Mouse (Mus musculus) hindbrain, embryonic 14.5 days (tissue): ENCODE measurements around the gene Scgb1b15. TPM values are rescaled to one million over a fixed set of nuclear protein-coding genes. Genes with fewer than 3 reads are reported as not detected.
"Not testable (repeated sequence)": the region's sequence is repeated elsewhere in the genome, so short reads cannot be mapped to it uniquely, and the experiment has no call there.

Experiments
- ATAC-seq: fragments of 200-750 bp; cut with Nextera tagmentation; 2 replicates; pipeline ENCODE4 v1.8.0; 2017; ENCODE audit warnings: moderate number of reproducible peaks, mild to moderate bottlenecking, moderate TSS enrichment, moderate library complexity; ENCODE audit not compliant: low FRiP score
- DNase-seq: peaks from one replicate; pipeline ENCODE4 v3.0.0-alpha.2; 2015; ENCODE audit warnings: low spot score
- H3K27ac ChIP-seq: fragments of 300-500 bp; sonication (generic); 2 replicates; pipeline ENCODE4 v1.5.1; 2014; ENCODE audit warnings: mild to moderate bottlenecking, moderate library complexity
- H3K27me3 ChIP-seq: fragments of 300-500 bp; sonication (generic); 2 replicates; pipeline ENCODE4 v1.6.1; 2014; ENCODE audit warnings: mild to moderate bottlenecking, low read length, mixed read lengths; ENCODE audit not compliant: control insufficient read depth, insufficient read depth
- H3K36me3 ChIP-seq: fragments of 300-500 bp; sonication (generic); replicated peaks from 2 replicates; pipeline ENCODE4 v1.6.1; 2014; ENCODE audit not compliant: control insufficient read depth, insufficient read depth
- H3K4me1 ChIP-seq: fragments of 300-500 bp; sonication (generic); replicated peaks from 2 replicates; pipeline ENCODE4 v1.6.1; 2014; ENCODE audit warnings: antibody characterized with exemption, low read length, mixed read lengths; ENCODE audit not compliant: control insufficient read depth, insufficient read depth
- H3K4me2 ChIP-seq: fragments of 300-500 bp; sonication (generic); replicated peaks from 2 replicates; pipeline ENCODE4 v1.6.1; 2014; ENCODE audit warnings: mild to moderate bottlenecking, moderate library complexity
- H3K4me3 ChIP-seq: fragments of 300-500 bp; sonication (generic); replicated peaks from 2 replicates; pipeline ENCODE4 v1.5.1; 2014; ENCODE audit warnings: mild to moderate bottlenecking, low read length
- H3K9ac ChIP-seq: fragments of 300-500 bp; sonication (generic); 2 replicates; pipeline ENCODE4 v1.6.1; 2014
- H3K9me3 ChIP-seq: fragments of 300-500 bp; sonication (generic); 2 replicates; pipeline ENCODE4 v1.6.1; 2016; ENCODE audit warnings: low read length; ENCODE audit not compliant: control insufficient read depth
- polyA plus RNA-seq: library from polyadenylated mRNA; unstranded; fragments of >200 nt; fragmentation: Nextera tagmentation; extraction: Ambion mirVana; gene quantifications from 2 replicates; pipeline ENCODE4 v1.2.1, GENCODE M21; 2014

Scgb1b15 gene
- not detected in 2 replicates for polyA plus RNA-seq

DNA sequence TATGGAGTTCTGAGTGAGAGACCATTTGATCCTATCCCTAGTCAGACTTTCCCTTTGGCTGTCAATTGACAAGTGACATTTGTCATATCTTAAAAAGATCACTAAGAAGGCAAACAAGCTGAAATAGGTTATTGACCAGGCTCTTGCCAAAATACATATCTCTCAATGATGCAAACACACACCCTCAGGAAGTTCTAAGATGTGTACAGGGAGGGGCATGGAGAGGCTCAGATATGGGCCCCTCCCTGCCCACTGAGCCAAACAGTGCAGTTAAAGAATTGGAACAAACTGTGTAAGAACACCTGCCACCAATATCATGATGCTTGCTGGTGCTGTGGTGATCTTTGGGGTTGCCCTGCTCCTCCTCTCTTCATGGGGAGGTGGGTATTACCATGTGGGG, at the start of gene Scgb1b15:
Gene Scgb1b15, plus strand, starts transcription at position 301 of the 400 bp plus-strand sequence.
- H3K4me3 ChIP-seq, DNase-seq, H3K9ac ChIP-seq, H3K9me3 ChIP-seq, H3K27me3 ChIP-seq, ATAC-seq, H3K4me2 ChIP-seq, H3K4me1 ChIP-seq, H3K36me3 ChIP-seq, H3K27ac ChIP-seq: not testable (repeated sequence)

DNA sequence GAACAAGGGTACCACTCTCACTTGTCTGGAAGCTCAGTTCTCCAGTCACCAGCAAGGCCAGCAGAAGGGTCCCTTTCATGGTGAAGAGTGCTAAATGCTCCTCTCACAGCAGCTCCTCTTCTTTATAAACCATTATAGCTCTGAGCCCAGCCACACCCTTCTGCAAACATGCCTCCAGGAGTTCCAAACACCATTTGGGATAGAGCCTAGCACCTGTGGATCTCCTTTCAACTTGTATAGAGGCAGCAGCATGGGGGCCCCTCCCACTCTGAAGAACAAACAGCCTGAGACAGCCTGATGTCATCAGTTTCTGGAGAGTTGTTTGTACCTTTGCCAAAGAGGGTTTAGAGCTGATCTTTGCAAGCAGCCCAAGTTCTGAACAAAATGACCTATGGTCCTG, 6.8 kb upstream of the Scgb1b15 start, which contains the start of gene Scgb2b15:
Gene Scgb2b15, minus strand, starts transcription at position 101 of the 400 bp plus-strand sequence.
- H3K9me3 ChIP-seq, ATAC-seq, H3K9ac ChIP-seq, H3K27ac ChIP-seq, H3K27me3 ChIP-seq, DNase-seq, H3K4me3 ChIP-seq, H3K4me1 ChIP-seq, H3K36me3 ChIP-seq, H3K4me2 ChIP-seq: not testable (repeated sequence)

Other genes starting within 250 kb of the Scgb1b15 start
- gene Scgb2b15, start 6.9 kb upstream of the Scgb1b15 start, polyA plus RNA-seq = not detected in 2 replicates
- gene Scgb2b17, start 220.0 kb downstream of the Scgb1b15 start, polyA plus RNA-seq = not detected in 2 replicates
- gene Scgb1b17, start 226.9 kb downstream of the Scgb1b15 start, polyA plus RNA-seq = not detected in 2 replicates